Mouse (Mus musculus) neural tube, embryonic 14.5 days (tissue): ENCODE data around the gene Avpr2. TPM values are rescaled to one million over a fixed set of nuclear protein-coding genes. Genes with fewer than 3 reads are reported as not detected.
A peak's percentile ranks its signal among the peaks of the same experiment; 100 is the strongest.

Experiments used
- ATAC-seq: fragments of 200-750 bp; cut with Nextera tagmentation; 2 replicates; pipeline ENCODE4 v1.8.0; 2017; ENCODE audit warnings: low read depth, mild to moderate bottlenecking, moderate TSS enrichment, moderate library complexity
- H3K27ac ChIP-seq: fragments of 300-500 bp; sonication (generic); 2 replicates; pipeline ENCODE4 v1.5.1; 2014; ENCODE audit warnings: low read depth, mild to moderate bottlenecking, control low read depth, low read length, moderate library complexity, mixed read lengths
- H3K27me3 ChIP-seq: fragments of 300-500 bp; sonication (generic); 2 replicates; pipeline ENCODE4 v1.6.1; 2014; ENCODE audit warnings: low read length; ENCODE audit not compliant: control insufficient read depth, insufficient read depth
- H3K36me3 ChIP-seq: fragments of 300-500 bp; sonication (generic); 2 replicates; pipeline ENCODE4 v1.6.1; 2014; ENCODE audit warnings: low read length, mixed read lengths; ENCODE audit not compliant: control insufficient read depth, insufficient read depth
- H3K4me1 ChIP-seq: fragments of 300-500 bp; sonication (generic); 2 replicates; pipeline ENCODE4 v1.6.1; 2014; ENCODE audit warnings: low read length; ENCODE audit not compliant: control insufficient read depth, insufficient read depth
- H3K4me2 ChIP-seq: fragments of 300-500 bp; sonication (generic); 2 replicates; pipeline ENCODE4 v1.6.1; 2014; ENCODE audit warnings: mild to moderate bottlenecking, low read depth, low read length, control low read depth
- H3K4me3 ChIP-seq: fragments of 300-500 bp; sonication (generic); 2 replicates; pipeline ENCODE4 v1.5.1; 2014; ENCODE audit warnings: low read depth, low read length, control low read depth, mixed read lengths
- H3K9ac ChIP-seq: fragments of 300-500 bp; sonication (generic); replicated peaks from 2 replicates; pipeline ENCODE4 v1.6.1; 2014; ENCODE audit warnings: low read depth, mild to moderate bottlenecking, control low read depth, low read length, mixed read lengths
- H3K9me3 ChIP-seq: fragments of 300-500 bp; sonication (generic); 2 replicates; pipeline ENCODE4 v1.6.1; 2016; ENCODE audit warnings: low read length; ENCODE audit not compliant: control insufficient read depth
- WGBS: fragments of 180-500 bp; shearing (Covaris S2); extraction: QIAGEN DNeasy Blood & Tissue Kit; methylation state at CpG from one replicate; pipeline ENCODE4 v1.1.7; 2014; 5-methylcytosine and 5-hydroxymethylcytosine counted together
- polyA plus RNA-seq: library from polyadenylated mRNA; unstranded; fragments of >200 nt; fragmentation: Nextera tagmentation; extraction: Ambion mirVana; gene quantifications from 2 replicates; pipeline ENCODE4 v1.2.1, GENCODE M21; 2014

Avpr2 gene
- polyA plus RNA-seq, 1 experiment from 2014 or later: 0.09 TPM

DNA sequence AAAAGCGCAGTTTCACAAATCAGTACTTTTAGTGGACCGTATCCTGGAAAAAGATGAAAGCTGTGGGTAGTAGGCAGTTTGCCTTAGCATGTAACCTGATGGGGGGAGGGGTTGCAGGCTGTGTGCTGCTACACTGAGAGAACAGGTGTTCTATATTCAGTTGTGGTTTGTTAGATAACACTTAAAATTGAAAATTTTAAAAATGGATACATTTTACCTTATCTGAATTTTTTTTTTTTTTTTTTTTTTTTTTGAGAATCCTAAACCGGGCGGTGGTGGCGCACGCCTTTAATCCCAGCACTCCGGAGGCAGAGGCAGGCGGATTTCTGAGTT, 30.6 kb downstream of the Avpr2 start:
- peak overlapping the region; percentile 54 for H3K4me3 ChIP-seq
- no peak for ATAC-seq
- H3K27ac ChIP-seq: peak overlapping the region; percentile 70
- no peaks in the 10 kb centered on the region for H3K9me3 ChIP-seq
- no peaks in the 10 kb centered on the region for H3K4me1 ChIP-seq
- 0 out of 2 replicates have a peak, but pooled peaks cover 5% of the 10 kb centered on the region for H3K36me3 ChIP-seq
- no peaks in the 10 kb centered on the region for H3K27me3 ChIP-seq
- 75% methylated on average over 8 of the region's 8 CpGs for WGBS
- peak overlapping the region; percentile 46; the same call in 1 of the 2 replicates for H3K9ac ChIP-seq
- H3K4me2 ChIP-seq: peak overlapping the region; percentile 55

DNA sequence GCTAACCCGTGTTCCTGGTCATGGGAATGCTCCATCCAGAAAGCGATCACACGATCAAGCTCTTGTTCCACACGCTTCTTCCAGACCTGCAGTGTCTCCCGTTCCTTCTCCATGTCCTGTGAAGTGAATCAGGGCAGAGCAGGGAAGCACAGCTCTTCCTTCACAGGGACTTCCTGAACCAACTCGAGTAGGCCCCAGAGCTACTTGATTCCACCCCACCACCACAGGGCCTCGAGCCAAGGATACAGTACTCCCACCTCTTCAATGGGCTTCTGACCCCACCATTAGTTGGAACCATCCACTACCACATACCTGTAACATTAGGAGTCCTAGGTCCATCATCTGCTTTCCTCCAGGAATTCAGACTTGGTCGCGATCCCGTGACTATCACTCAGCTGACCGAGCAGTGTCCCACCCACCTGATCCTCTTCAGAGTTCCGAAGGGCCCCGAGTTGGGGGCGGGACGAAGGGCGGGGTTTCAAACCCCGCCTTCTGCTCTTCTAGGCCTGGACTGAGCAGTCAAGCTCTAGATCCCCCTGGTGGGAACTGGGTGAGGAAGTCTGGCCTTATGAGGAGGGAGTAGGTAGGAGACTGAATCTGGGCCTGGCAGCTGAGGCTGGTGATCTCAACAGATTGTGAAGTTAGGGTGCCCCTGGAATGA, 38.6 kb downstream of the Avpr2 start, which contains the start of gene Renbp:
Gene Renbp (minus strand): TSS at position 449 of the 661 bp plus-strand sequence.
- WGBS: 37% methylated on average over 17 of the region's 17 CpGs
- ATAC-seq: peak; percentile 60; the same call in 1 of the 2 replicates
- 0 out of 2 replicates have a peak within 1 kb of the TSS, but pooled peaks have one; percentile 14 for H3K4me2 ChIP-seq

DNA sequence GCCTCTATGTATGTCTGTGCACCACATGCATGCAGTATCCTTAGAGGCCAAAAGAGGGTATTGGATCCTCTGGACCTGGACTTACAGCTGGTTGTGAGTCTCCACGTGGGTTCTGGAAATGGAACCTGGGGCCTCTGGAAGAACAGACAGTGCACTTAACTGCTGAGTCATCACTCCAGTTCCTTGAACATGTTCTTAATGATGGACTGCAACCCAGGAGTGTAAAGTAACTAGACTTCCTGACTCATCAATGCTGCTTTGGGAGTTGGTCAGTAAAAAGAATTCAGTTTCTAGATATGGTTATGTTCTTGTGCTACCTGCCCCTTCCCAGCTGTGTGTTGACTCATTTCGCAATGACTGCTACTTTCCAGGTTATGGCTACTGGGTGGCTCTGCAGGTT, 40.0 kb downstream of the Avpr2 start:
- no peak overlapping the region for H3K27ac ChIP-seq
- H3K4me2 ChIP-seq: no peak overlapping the region
- H3K36me3 ChIP-seq: no peaks in the 10 kb centered on the region
- H3K27me3 ChIP-seq: no peaks in the 10 kb centered on the region
- no peak overlapping the region for H3K4me3 ChIP-seq
- H3K9me3 ChIP-seq: no peaks in the 10 kb centered on the region
- no peak for ATAC-seq
- no peaks in the 10 kb centered on the region for H3K4me1 ChIP-seq
- no peak overlapping the region for H3K9ac ChIP-seq
- WGBS: 71% methylated on average over 2 of the region's 2 CpGs

More for the DNA sequence above, 38.6 kb downstream of the Avpr2 start, which contains the start of gene Renbp:
- Histone ChIP-seq H3K9ac (no peak within 1 kb of the TSS), H3K4me1 (no peaks in the 10 kb centered on the region), H3K36me3 (no peaks in the 10 kb centered on the region), H3K27me3 (no peaks in the 10 kb centered on the region), H3K27ac (no peak within 1 kb of the TSS), H3K9me3 (no peaks in the 10 kb centered on the region), H3K4me3 (no peak within 1 kb of the TSS)

DNA sequence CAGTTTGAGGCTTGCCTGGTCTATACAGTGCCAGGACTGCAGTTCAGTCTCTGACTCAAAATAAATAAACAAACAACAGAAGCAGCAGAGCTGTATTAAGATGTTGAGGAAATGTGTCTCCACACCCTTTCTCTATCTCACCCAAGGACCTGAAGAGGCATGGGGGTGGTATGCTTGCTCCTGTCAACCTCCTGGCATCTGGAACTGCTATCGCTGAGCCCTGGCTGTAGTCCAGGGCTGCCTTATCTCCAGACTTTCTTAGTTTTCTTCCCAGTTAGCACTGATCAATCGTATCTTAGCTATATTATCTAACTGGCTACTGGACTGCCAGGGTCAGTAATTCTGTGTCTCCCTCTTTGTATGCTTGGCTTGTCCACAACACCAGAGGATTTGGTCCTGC, 50.0 kb downstream of the Avpr2 start:
- Histone ChIP-seq H3K27me3 (no peaks in the 10 kb centered on the region), H3K4me3 (no peak overlapping the region), H3K9ac (no peak overlapping the region), H3K9me3 (no peaks in the 10 kb centered on the region), H3K36me3 (peaks cover 14% of the 10 kb centered on the region), H3K27ac (no peak overlapping the region), H3K4me2 (no peak overlapping the region), H3K4me1 (no peaks in the 10 kb centered on the region)
- no peak for ATAC-seq
- WGBS: 95% methylated on average over 2 of the region's 2 CpGs

DNA sequence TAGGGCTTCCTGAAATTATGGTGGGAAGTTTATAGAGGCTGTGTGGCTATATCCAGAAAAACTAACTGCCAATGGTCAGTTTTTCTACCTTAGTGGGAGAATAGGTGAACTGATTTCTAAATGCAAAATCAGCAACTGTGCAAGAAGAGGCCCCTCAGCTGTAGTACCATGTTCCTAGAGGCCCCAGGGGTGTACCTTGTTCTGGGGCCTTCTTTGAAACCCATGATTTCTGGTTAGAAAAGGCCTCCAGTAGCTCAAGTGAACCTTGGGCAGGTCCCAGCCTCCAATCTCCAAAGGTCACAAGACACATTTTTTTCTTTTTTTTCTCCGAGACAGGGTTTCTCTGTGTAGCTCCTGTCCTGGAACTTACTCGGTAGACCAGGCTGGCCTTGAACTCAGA, 50.4 kb downstream of the Avpr2 start:
- H3K9me3 ChIP-seq: no peaks in the 10 kb centered on the region
- no peak overlapping the region for H3K9ac ChIP-seq
- ATAC-seq: no peak
- 95% methylated on average over 2 of the region's 2 CpGs for WGBS
- H3K4me2 ChIP-seq: no peak overlapping the region
- no peak overlapping the region for H3K27ac ChIP-seq
- no peaks in the 10 kb centered on the region for H3K27me3 ChIP-seq
- no peaks in the 10 kb centered on the region for H3K4me1 ChIP-seq
- no peak overlapping the region for H3K4me3 ChIP-seq
- H3K36me3 ChIP-seq: peaks cover 14% of the 10 kb centered on the region

Other genes with a start within 250 kb of the Avpr2 start
- 142 and 186 TPM in 2 replicates for gene Pnck, start 232.0 kb upstream of the Avpr2 start, polyA plus RNA-seq
- 9.7 and 11.6 TPM in 2 replicates for gene Slc6a8, start 219.0 kb upstream of the Avpr2 start, polyA plus RNA-seq
- 112 and 132 TPM in 2 replicates for gene Bcap31, start 175.9 kb upstream of the Avpr2 start, polyA plus RNA-seq
- gene Abcd1, start 175.5 kb upstream of the Avpr2 start, polyA plus RNA-seq: 9.2 and 10.2 TPM in 2 replicates
- gene Plxnb3, start 135.0 kb upstream of the Avpr2 start, polyA plus RNA-seq: 0.07 and 0.73 TPM in 2 replicates
- gene Srpk3, start 117.7 kb upstream of the Avpr2 start, polyA plus RNA-seq: 1.2 and 2.4 TPM in 2 replicates
- gene Idh3g, start 105.2 kb upstream of the Avpr2 start, polyA plus RNA-seq: 264 and 309 TPM in 2 replicates
- 169 and 171 TPM in 2 replicates for gene Ssr4, start 105.1 kb upstream of the Avpr2 start, polyA plus RNA-seq
- gene Pdzd4, start 67.1 kb upstream of the Avpr2 start, polyA plus RNA-seq: 5.4 and 6.5 TPM in 2 replicates
- 107 and 136 TPM in 2 replicates for gene L1cam, start 4.0 kb downstream of the Avpr2 start, polyA plus RNA-seq
- gene Arhgap4, start 29.8 kb downstream of the Avpr2 start, polyA plus RNA-seq: 3.3 and 3.8 TPM in 2 replicates
- 94.5 and 106 TPM in 2 replicates for gene Naa10, start 29.8 kb downstream of the Avpr2 start, polyA plus RNA-seq
- gene Renbp, start 38.7 kb downstream of the Avpr2 start, polyA plus RNA-seq: 6.5 and 7.9 TPM in 2 replicates
- 59.6 and 63.5 TPM in 2 replicates for gene Hcfc1, start 74.3 kb downstream of the Avpr2 start, polyA plus RNA-seq
- 31.3 and 39.7 TPM in 2 replicates for gene Irak1, start 131.8 kb downstream of the Avpr2 start, polyA plus RNA-seq
- gene Opn1mw, start 235.4 kb downstream of the Avpr2 start, polyA plus RNA-seq: not detected in 2 replicates
- 16.3 and 16.4 TPM in 2 replicates for gene Mecp2, start 243.3 kb downstream of the Avpr2 start, polyA plus RNA-seq